Mouse (Mus musculus) midbrain, embryonic 10.5 days (tissue): ENCODE measurements around the gene Tnrc18. TPM values are rescaled to one million over a fixed set of nuclear protein-coding genes. Genes with fewer than 3 reads are reported as not detected.
"Not testable (repeated sequence)": the region's sequence is repeated elsewhere in the genome, so short reads cannot be mapped to it uniquely, and the experiment has no call there.

Experiments used
- DNase-seq: peaks from one replicate; pipeline ENCODE4 v3.0.0-alpha.2; 2017; ENCODE audit warnings: low spot score
- H3K27ac ChIP-seq: fragments of 300-500 bp; sonication (generic); replicated peaks from 2 replicates; pipeline ENCODE4 v1.5.1; 2016; ENCODE audit warnings: mild to moderate bottlenecking
- H3K27me3 ChIP-seq: fragments of 300-500 bp; sonication (generic); 2 replicates; pipeline ENCODE4 v1.6.1; 2016; ENCODE audit warnings: low read depth, mild to moderate bottlenecking; ENCODE audit not compliant: poor library complexity, severe bottlenecking
- H3K36me3 ChIP-seq: fragments of 300-500 bp; sonication (generic); 2 replicates; pipeline ENCODE4 v1.6.1; 2016; ENCODE audit warnings: mild to moderate bottlenecking, moderate library complexity
- H3K4me1 ChIP-seq: fragments of 300-500 bp; sonication (generic); 2 replicates; pipeline ENCODE4 v1.6.1; 2016
- H3K4me3 ChIP-seq: fragments of 300-500 bp; sonication (generic); 2 replicates; pipeline ENCODE4 v1.5.1; 2016; ENCODE audit warnings: mild to moderate bottlenecking, moderate library complexity
- H3K9me3 ChIP-seq: fragments of 300-500 bp; sonication (generic); replicated peaks from 2 replicates; pipeline ENCODE4 v1.6.1; 2016; ENCODE audit warnings: mild to moderate bottlenecking
- WGBS: fragments of 180-500 bp; shearing (Covaris S2); methylation state at CpG from one replicate; pipeline ENCODE4 v1.1.7; 2016; 5-methylcytosine and 5-hydroxymethylcytosine counted together
- polyA plus RNA-seq: library from polyadenylated mRNA; unstranded; fragments of >200 nt; fragmentation: Nextera tagmentation; extraction: Ambion mirVana; gene quantifications from 2 replicates; pipeline ENCODE4 v1.2.1, GENCODE M21; 2016

The Tnrc18 gene
- polyA plus RNA-seq, 1 experiment from 2014 or later: 18.7 TPM

DNA sequence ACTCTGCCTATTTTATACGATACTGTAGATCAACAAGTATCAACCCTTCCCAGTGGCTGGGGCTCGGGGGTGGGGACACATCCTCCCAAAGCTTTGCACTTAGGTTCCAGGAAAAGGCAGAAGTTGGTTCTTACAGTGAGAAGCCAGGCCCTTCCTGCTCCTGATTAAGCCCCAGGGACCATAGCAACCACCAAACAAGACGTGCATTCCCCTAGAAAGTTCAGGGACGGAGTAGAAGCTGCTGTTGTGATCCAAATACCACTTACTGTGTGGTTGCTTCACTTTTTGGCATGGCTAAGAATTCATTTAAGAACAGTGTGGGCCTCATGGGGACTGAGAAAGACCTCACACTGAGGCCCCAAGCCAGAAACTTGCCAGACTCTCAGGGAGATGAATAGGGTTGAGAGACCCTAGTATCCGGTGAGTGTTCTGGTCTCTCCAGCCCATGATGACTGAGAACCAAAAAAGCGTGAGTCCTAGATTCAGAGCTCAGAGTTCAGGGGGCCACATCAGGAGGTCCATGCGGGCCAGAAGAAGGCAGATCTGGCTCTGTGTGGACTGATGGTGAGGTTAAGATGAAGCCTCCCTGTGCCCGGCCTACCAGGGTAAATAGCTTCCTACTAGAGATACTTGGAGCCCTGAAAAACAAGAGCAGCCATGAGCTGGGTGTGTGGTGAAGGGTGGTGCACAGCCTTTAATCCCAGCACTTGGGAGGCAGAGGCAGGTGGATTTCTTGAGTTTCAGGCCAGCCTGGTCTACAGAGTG, 24.1 kb upstream of the Tnrc18 start:
- no peaks in the 10 kb centered on the region for H3K9me3 ChIP-seq
- no peaks in the 10 kb centered on the region for H3K36me3 ChIP-seq
- H3K27ac ChIP-seq: peak overlapping the region; percentile 76; the same call in 1 of the 2 replicates
- no peak for DNase-seq
- H3K4me3 ChIP-seq: no peak overlapping the region
- no peaks in the 10 kb centered on the region for H3K27me3 ChIP-seq
- WGBS: 81% methylated on average over 8 of the region's 8 CpGs
- peaks cover 12% of the 10 kb centered on the region for H3K4me1 ChIP-seq

GRCm38 (mm10) chr5:142837427-142837826, 20.0 kb upstream of the Tnrc18 start:
- not testable (repeated sequence) for H3K27me3 ChIP-seq, DNase-seq, H3K36me3 ChIP-seq, H3K4me3 ChIP-seq, H3K27ac ChIP-seq, H3K9me3 ChIP-seq
- H3K4me1 ChIP-seq: peaks cover 10% of the 10 kb centered on the region
- 94% methylated on average over 2 of the region's 2 CpGs for whole genome bisulfite sequencing

DNA sequence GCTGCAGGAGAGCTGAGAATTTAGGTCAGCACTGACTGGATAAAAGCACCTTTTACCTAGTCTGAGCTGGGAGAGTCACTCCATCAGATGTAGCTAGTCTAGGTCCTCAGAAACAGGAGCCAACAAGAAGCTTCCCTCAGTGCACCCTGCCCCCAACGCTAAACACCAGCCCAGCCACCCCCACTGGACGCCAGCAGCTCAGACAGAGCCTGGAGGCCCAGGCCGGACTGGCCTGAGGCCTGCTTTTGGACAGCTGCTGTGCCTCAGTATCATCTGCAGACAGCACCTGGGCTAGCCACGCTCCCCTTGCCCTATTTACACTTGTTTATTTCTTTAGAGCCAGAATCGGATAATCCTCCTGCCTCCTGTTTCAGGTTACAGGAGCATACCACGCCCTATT, 19.4 kb upstream of the Tnrc18 start:
- DNase-seq: no peak
- H3K36me3 ChIP-seq: no peaks in the 10 kb centered on the region
- no peaks in the 10 kb centered on the region for H3K27me3 ChIP-seq
- peaks cover 6% of the 10 kb centered on the region; the same call in 1 of the 2 replicates for H3K4me1 ChIP-seq
- H3K9me3 ChIP-seq: 0 out of 2 replicates have a peak, but pooled peaks cover 5% of the 10 kb centered on the region
- WGBS: 70% methylated on average over 6 of the region's 6 CpGs
- no peak overlapping the region for H3K27ac ChIP-seq
- no peak overlapping the region for H3K4me3 ChIP-seq

GRCm38 (mm10) chr5:142833646-142834438, 16.4 kb upstream of the Tnrc18 start:
- no peak overlapping the region for H3K4me3 ChIP-seq
- no peak overlapping the region for H3K27ac ChIP-seq
- DNase-seq: no peak
- H3K4me1 ChIP-seq: no peaks in the 10 kb centered on the region
- no peaks in the 10 kb centered on the region for H3K36me3 ChIP-seq
- WGBS: 80% methylated on average over 8 of the region's 8 CpGs
- H3K9me3 ChIP-seq: 0 out of 2 replicates have a peak, but pooled peaks cover 9% of the 10 kb centered on the region
- H3K27me3 ChIP-seq: no peaks in the 10 kb centered on the region

GRCm38 (mm10) chr5:142826131-142826530, 8.7 kb upstream of the Tnrc18 start:
- no peak overlapping the region for H3K27ac ChIP-seq
- H3K4me3 ChIP-seq: no peak overlapping the region
- H3K27me3 ChIP-seq: peaks cover 11% of the 10 kb centered on the region; the same call in 1 of the 2 replicates
- 87% methylated on average over 4 of the region's 4 CpGs for WGBS
- 0 out of 2 replicates have a peak, but pooled peaks cover under 1% of the 10 kb centered on the region for H3K9me3 ChIP-seq
- DNase-seq: no peak
- peaks cover 50% of the 10 kb centered on the region for H3K4me1 ChIP-seq
- H3K36me3 ChIP-seq: no peaks in the 10 kb centered on the region

DNA sequence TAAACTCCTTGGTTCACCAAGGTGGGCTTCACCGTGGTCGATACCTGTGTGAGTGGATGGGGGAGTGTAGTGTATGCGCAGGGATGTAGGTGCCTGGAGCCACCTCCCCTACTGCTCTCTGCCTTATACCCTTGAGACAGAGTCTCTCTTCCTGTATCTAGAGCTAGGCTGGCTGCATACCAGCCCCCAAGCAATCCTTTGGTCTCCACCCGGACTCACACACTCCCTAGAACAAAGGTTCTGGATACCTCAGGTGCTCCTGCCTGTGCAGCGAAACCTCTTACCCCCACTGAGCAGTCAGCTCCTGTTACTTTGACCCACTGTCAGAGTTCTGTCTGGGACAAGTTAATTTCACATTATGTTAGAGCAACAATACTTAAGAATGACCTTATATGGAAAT, 8.2 kb upstream of the Tnrc18 start:
- no peaks in the 10 kb centered on the region for H3K9me3 ChIP-seq
- H3K36me3 ChIP-seq: no peaks in the 10 kb centered on the region
- 0 out of 2 replicates have a peak overlapping the region, but pooled peaks have one; percentile 7 for H3K4me3 ChIP-seq
- H3K27ac ChIP-seq: 0 out of 2 replicates have a peak overlapping the region, but pooled peaks have one; percentile 38
- peaks cover 50% of the 10 kb centered on the region for H3K4me1 ChIP-seq
- WGBS: 74% methylated on average over 5 of the region's 5 CpGs
- peaks cover 11% of the 10 kb centered on the region; the same call in 1 of the 2 replicates for H3K27me3 ChIP-seq
- DNase-seq: no peak

GRCm38 (mm10) chr5:142824091-142824490, 6.6 kb upstream of the Tnrc18 start:
- 33% methylated on average over 6 of the region's 6 CpGs for WGBS
- peaks cover 50% of the 10 kb centered on the region for H3K4me1 ChIP-seq
- peak overlapping the region; percentile 99 for H3K4me3 ChIP-seq
- no peaks in the 10 kb centered on the region for H3K36me3 ChIP-seq
- H3K9me3 ChIP-seq: no peaks in the 10 kb centered on the region
- peak overlapping the region; percentile 100 for H3K27ac ChIP-seq
- H3K27me3 ChIP-seq: peaks cover 11% of the 10 kb centered on the region; the same call in 1 of the 2 replicates
- DNase-seq: no peak

- WGBS: 4% methylated on average over 31 of the region's 31 CpGs
- Histone ChIP-seq H3K9me3 (no peaks in the 10 kb centered on the region), H3K27me3 (peaks cover 11% of the 10 kb centered on the region; the same call in 1 of the 2 replicates), H3K4me3 (peak overlapping the region; percentile 99), H3K27ac (peak overlapping the region; percentile 100), H3K4me1 (peaks cover 55% of the 10 kb centered on the region), H3K36me3 (no peaks in the 10 kb centered on the region)
- peak; percentile 88 for DNase-seq
Observed at GRCm38 (mm10) chr5:142823096-142824062, 5.9 kb upstream of the Tnrc18 start.

GRCm38 (mm10) chr5:142822286-142823095, 5.0 kb upstream of the Tnrc18 start:
- WGBS: under 1% methylated on average over 36 of the region's 36 CpGs
- Histone ChIP-seq H3K27ac (peak overlapping the region; percentile 100), H3K9me3 (no peaks in the 10 kb centered on the region), H3K4me1 (peaks cover 61% of the 10 kb centered on the region), H3K36me3 (no peaks in the 10 kb centered on the region), H3K4me3 (peak overlapping the region; percentile 99), H3K27me3 (peaks cover 11% of the 10 kb centered on the region; the same call in 1 of the 2 replicates)
- DNase-seq: peak; percentile 66

DNA sequence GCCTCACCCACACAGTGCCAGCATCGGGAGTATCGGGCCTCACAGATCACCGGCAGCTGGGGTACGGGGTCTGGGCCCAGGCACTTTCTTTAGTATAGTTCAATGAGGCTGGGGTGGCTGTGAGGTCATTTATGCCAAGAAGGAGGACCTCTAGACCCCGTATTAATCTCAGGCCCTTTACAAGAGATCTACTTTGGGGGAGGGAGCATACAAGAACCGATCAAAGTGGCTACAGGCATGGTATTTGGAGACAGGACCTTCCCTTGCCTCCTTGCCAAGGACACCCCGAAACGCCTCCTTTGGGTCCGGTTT, 4.5 kb upstream of the Tnrc18 start:
- H3K36me3 ChIP-seq: no peaks in the 10 kb centered on the region
- WGBS: under 1% methylated on average over 9 of the region's 9 CpGs
- H3K27me3 ChIP-seq: peaks cover 11% of the 10 kb centered on the region; the same call in 1 of the 2 replicates
- H3K4me3 ChIP-seq: peak overlapping the region; percentile 99
- no peak for DNase-seq
- H3K4me1 ChIP-seq: peaks cover 61% of the 10 kb centered on the region
- H3K9me3 ChIP-seq: no peaks in the 10 kb centered on the region
- peak overlapping the region; percentile 100 for H3K27ac ChIP-seq

DNA sequence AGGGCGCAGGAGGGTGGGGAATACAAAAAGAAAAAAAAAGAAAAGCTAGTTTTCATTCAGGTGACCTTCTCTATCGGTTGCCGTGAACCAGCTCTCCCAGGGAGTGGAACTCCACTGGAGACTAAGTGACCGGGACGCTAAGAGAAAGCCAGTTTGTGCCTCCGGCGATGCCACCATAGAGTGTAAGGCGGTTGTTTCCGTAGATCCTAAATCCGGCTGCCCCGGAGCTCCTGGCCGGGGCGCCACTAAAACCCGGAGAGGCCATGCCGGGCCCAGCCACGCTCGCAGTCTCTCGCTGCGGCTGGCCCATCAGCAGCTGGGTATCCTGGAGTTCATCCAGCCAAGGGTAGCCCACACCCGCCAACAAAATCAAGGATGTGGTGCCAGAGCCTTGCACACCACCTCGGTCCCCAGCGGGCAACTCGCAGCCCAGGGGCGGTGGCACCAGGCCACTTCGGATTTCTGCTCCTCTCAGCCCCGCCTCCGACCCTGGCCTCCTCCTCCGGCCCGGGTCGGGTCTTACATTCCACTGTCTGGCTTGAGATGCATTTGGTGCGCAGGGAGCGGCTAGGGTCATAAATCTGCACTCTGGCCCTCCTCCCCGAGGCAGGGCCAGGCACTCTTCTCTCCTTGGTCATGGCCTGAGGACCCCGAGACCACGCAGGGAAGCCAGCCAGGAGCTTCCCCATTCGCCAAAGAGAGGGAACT, 4.0 kb upstream of the Tnrc18 start:
- WGBS: 0% methylated on average over 36 of the region's 36 CpGs
- peak; percentile 91 for DNase-seq
- Histone ChIP-seq H3K9me3 (no peaks in the 10 kb centered on the region), H3K4me3 (peak overlapping the region; percentile 99), H3K4me1 (peaks cover 61% of the 10 kb centered on the region), H3K27me3 (peaks cover 11% of the 10 kb centered on the region; the same call in 1 of the 2 replicates), H3K36me3 (no peaks in the 10 kb centered on the region), H3K27ac (peak overlapping the region; percentile 100)
